Mouse (Mus musculus) liver, adult 2 months (tissue): Measurements from ENCODE around the gene Tcf25. TPM values are rescaled to one million over a fixed set of nuclear protein-coding genes. Genes with fewer than 3 reads are reported as not detected.
"Not testable (repeated sequence)": the region's sequence is repeated elsewhere in the genome, so short reads cannot be mapped to it uniquely, and the experiment has no call there.

ENCODE experiments used
- DNase-seq: peaks from one replicate; pipeline ENCODE4 v3.0.0-alpha.2; 2011; ENCODE audit warnings: low read depth, low spot score; ENCODE audit errors: extremely low read depth
- H3K27ac ChIP-seq: fragments of 200-500 bp; replicated peaks from 2 replicates; pipeline ENCODE4 v1.5.1; 2012; ENCODE audit warnings: low read depth, mild to moderate bottlenecking, control low read depth, inconsistent platforms, low read length; ENCODE audit not compliant: insufficient read depth
- H3K27me3 ChIP-seq: fragments of 200-500 bp; 2 replicates; pipeline ENCODE4 v1.6.1; 2012; ENCODE audit warnings: mild to moderate bottlenecking, moderate library complexity, low read length, inconsistent platforms; ENCODE audit not compliant: control insufficient read depth, insufficient read depth
- H3K36me3 ChIP-seq: fragments of 200-500 bp; 2 replicates; pipeline ENCODE4 v1.6.1; 2012; ENCODE audit warnings: low read length, inconsistent platforms; ENCODE audit not compliant: control insufficient read depth, insufficient read depth
- H3K4me1 ChIP-seq: fragments of 200-500 bp; 2 replicates; pipeline ENCODE4 v1.6.1; 2011; ENCODE audit warnings: low read length; ENCODE audit not compliant: control insufficient read depth, insufficient read depth
- H3K4me3 ChIP-seq: fragments of 200-500 bp; 2 replicates; pipeline ENCODE4 v1.5.1; 2011; ENCODE audit warnings: low read depth, mild to moderate bottlenecking, control low read depth, low read length, moderate library complexity; ENCODE audit not compliant: insufficient read depth
- H3K79me2 ChIP-seq: fragments of 200-500 bp; 2 replicates; pipeline ENCODE4 v1.6.1; 2012; ENCODE audit warnings: inconsistent platforms, mild to moderate bottlenecking, low read length, moderate library complexity; ENCODE audit not compliant: control insufficient read depth, insufficient read depth
- H3K9ac ChIP-seq: fragments of 200-500 bp; 2 replicates; pipeline ENCODE4 v1.6.1; 2012; ENCODE audit warnings: low read depth, mild to moderate bottlenecking, control low read depth, inconsistent platforms, low read length
- CTCF ChIP-seq: fragments of 200-500 bp; IDR thresholded peaks from 2 replicates; pipeline ENCODE4 v1.5.1; 2011; ENCODE audit warnings: low read depth, low read length, control low read depth
- POLR2A ChIP-seq: fragments of 200-500 bp; IDR thresholded peaks from 2 replicates; pipeline ENCODE4 v1.6.1; 2011; ENCODE audit warnings: low read length, control low read depth; ENCODE audit not compliant: insufficient read depth; ENCODE audit errors: extremely low read depth
- WGBS: fragments of 180-500 bp; shearing (Covaris S2); methylation state at CpG from one replicate; pipeline ENCODE4 v1.1.7; 2018; 5-methylcytosine and 5-hydroxymethylcytosine counted together
- polyA plus RNA-seq: library from polyadenylated mRNA; depleted of rRNA; stranded (reverse); fragments of >200 nt; gene quantifications from 2 replicates; pipeline ENCODE4 v1.2.3, GENCODE M21; 2012
- total RNA-seq: library from RNA; depleted of rRNA; stranded (reverse); fragments of >200 nt; gene quantifications from 2 replicates; pipeline ENCODE4 v1.2.3, GENCODE M21; 2014

Tcf25 gene
- total and polyA plus RNA-seq, 2 experiments = 86.7 to 117 TPM

GRCm38 (mm10) chr8:123426511-123427509 is 53.3 kb downstream of the Tcf25 start:
- Histone ChIP-seq H3K4me3 (no peak overlapping the region), H3K79me2 (no peaks in the 10 kb centered on the region), H3K4me1 (no peaks in the 10 kb centered on the region), H3K9ac (no peak overlapping the region), H3K27me3 (no peaks in the 10 kb centered on the region), H3K27ac (no peak overlapping the region), H3K36me3 (no peaks in the 10 kb centered on the region)
- 98% methylated on average over 27 of the region's 27 CpGs for WGBS
- TF ChIP-seq POLR2A = no peak
- no peak for DNase-seq

- no peak overlapping the region for H3K9ac ChIP-seq
- 95% methylated on average over 24 of the region's 24 CpGs for WGBS
- TF ChIP-seq POLR2A = no peak
- no peak for TF ChIP-seq CTCF
- H3K4me1 ChIP-seq = no peaks in the 10 kb centered on the region
- no peaks in the 10 kb centered on the region for H3K79me2 ChIP-seq
- H3K27ac ChIP-seq = no peak overlapping the region
- no peaks in the 10 kb centered on the region for H3K36me3 ChIP-seq
- H3K27me3 ChIP-seq = no peaks in the 10 kb centered on the region
- no peak for DNase-seq
- no peak overlapping the region for H3K4me3 ChIP-seq
These were observed 54.2 kb downstream of the Tcf25 start for GRCm38 (mm10) chr8:123427639-123428275.

GRCm38 (mm10) chr8:123428343-123428893 is 54.9 kb downstream of the Tcf25 start:
- WGBS = 98% methylated on average over 29 of the region's 29 CpGs
- no peak for DNase-seq
- H3K9ac ChIP-seq = no peak overlapping the region
- no peak overlapping the region for H3K27ac ChIP-seq
- TF ChIP-seq POLR2A (no peak), CTCF (no peak)
- no peaks in the 10 kb centered on the region for H3K4me1 ChIP-seq
- no peak overlapping the region for H3K4me3 ChIP-seq
- H3K79me2 ChIP-seq = no peaks in the 10 kb centered on the region
- H3K27me3 ChIP-seq = no peaks in the 10 kb centered on the region; the same call in 1 of the 2 replicates
- no peaks in the 10 kb centered on the region for H3K36me3 ChIP-seq

GRCm38 (mm10) chr8:123428939-123429721 is 55.6 kb downstream of the Tcf25 start:
- Histone ChIP-seq H3K4me3 (no peak overlapping the region), H3K4me1 (no peaks in the 10 kb centered on the region), H3K27me3 (no peaks in the 10 kb centered on the region; the same call in 1 of the 2 replicates), H3K79me2 (no peaks in the 10 kb centered on the region), H3K36me3 (no peaks in the 10 kb centered on the region), H3K9ac (no peak overlapping the region), H3K27ac (no peak overlapping the region)
- no peak for DNase-seq
- no peak for TF ChIP-seq POLR2A
- 96% methylated on average over 23 of the region's 23 CpGs for WGBS

GRCm38 (mm10) chr8:123429722-123430013 is 56.1 kb downstream of the Tcf25 start:
- not testable (repeated sequence) for H3K36me3 ChIP-seq, H3K4me3 ChIP-seq, H3K79me2 ChIP-seq, H3K4me1 ChIP-seq, H3K27ac ChIP-seq, H3K9ac ChIP-seq, DNase-seq, H3K27me3 ChIP-seq
- 97% methylated on average over 15 of the region's 15 CpGs for WGBS

- not testable (repeated sequence) for H3K36me3 ChIP-seq, H3K4me3 ChIP-seq, H3K79me2 ChIP-seq, H3K27ac ChIP-seq, H3K27me3 ChIP-seq, DNase-seq, H3K4me1 ChIP-seq, H3K9ac ChIP-seq
- 95% methylated on average over 8 of the region's 8 CpGs for whole genome bisulfite sequencing
These were observed 57.4 kb downstream of the Tcf25 start for GRCm38 (mm10) chr8:123430936-123431335.
